In genomic region chr6:108065583-108065982, GRCm38 (mm10) we compare ENCODE assay signal across 8 mouse cellular contexts. TPM values are rescaled to one million over a fixed set of nuclear protein-coding genes. Genes with fewer than 3 reads are reported as not detected.
DNase-seq lines count a peak whose midpoint lies in the region; ATAC-seq lines count a peak whose summit lies in the region.

No protein-coding gene starts in this region.

- H3K9ac ChIP-seq in midbrain, embryonic 11.5 days (ENCODE audit: low read length) = peak overlapping the region; percentile 48; the same call in 1 of the 2 replicates

- peak; percentile 81 to 84 for DNase-seq in kidney, adult 8-10 months
- DNase-seq in kidney, adult 11 months = no peak
- DNase-seq in cerebellum, adult 9-11 months = peak; percentile 90
- peak; percentile 63 to 70 for DNase-seq in frontal cortex, postnatal 14 days (ENCODE audit: low spot score in 2 of 2)
- DNase-seq in limb, embryonic 10.5 days (ENCODE audit: low spot score) = peak; percentile 66
- no peak for DNase-seq in midbrain, embryonic 11.5 days (ENCODE audit: low spot score, missing footprints)
- DNase-seq in spleen, postnatal 4 days (ENCODE audit: low spot score in 2 of 2) = peak; percentile 72 to 82

- H3K4me3 ChIP-seq in limb, embryonic 10.5 days = peak overlapping the region; percentile 63
- H3K4me3 ChIP-seq in midbrain, embryonic 11.5 days (ENCODE audit: low read depth, low read length) = peak overlapping the region; percentile 43

- H3K4me2 ChIP-seq in midbrain, embryonic 11.5 days = peak overlapping the region; percentile 57

- ATAC-seq in inflammation-experienced regulatory T-cells, adult 6 months = peak; percentile 3
- no peak for ATAC-seq in midbrain, embryonic 11.5 days (ENCODE audit: low FRiP score)

- H3K4me1 ChIP-seq in limb, embryonic 10.5 days = no peaks in the 10 kb centered on the region
- H3K4me1 ChIP-seq in midbrain, embryonic 11.5 days (ENCODE audit: control insufficient read depth, insufficient read depth, low read length) = no peaks in the 10 kb centered on the region

- WGBS in limb, embryonic 10.5 days = 8% methylated on average over 6 of the region's 6 CpGs
- 12% methylated on average over 6 of the region's 6 CpGs for WGBS in midbrain, embryonic 11.5 days

- H3K9me3 ChIP-seq in limb, embryonic 10.5 days (replicated peaks) = no peaks in the 10 kb centered on the region
- H3K9me3 ChIP-seq in midbrain, embryonic 11.5 days (ENCODE audit: control insufficient read depth, low read length) = no peaks in the 10 kb centered on the region

- no peaks in the 10 kb centered on the region for H3K36me3 ChIP-seq in limb, embryonic 10.5 days
- no peaks in the 10 kb centered on the region for H3K36me3 ChIP-seq in midbrain, embryonic 11.5 days (ENCODE audit: control insufficient read depth, insufficient read depth, low read length)

- H3K27ac ChIP-seq in limb, embryonic 10.5 days = peak overlapping the region; percentile 91
- no peak overlapping the region; the same call in 1 of the 2 replicates for H3K27ac ChIP-seq in midbrain, embryonic 11.5 days (ENCODE audit: low read depth, low read length)

- H3K27me3 ChIP-seq in limb, embryonic 10.5 days (ENCODE audit: low read depth, poor library complexity, severe bottlenecking) = no peaks in the 10 kb centered on the region
- H3K27me3 ChIP-seq in midbrain, embryonic 11.5 days (ENCODE audit: control insufficient read depth, insufficient read depth, low read length) = no peaks in the 10 kb centered on the region

RNA-seq across cellular contexts. Expression of gene Setmar, which starts 0.7 kb away (rescaled TPM):
- polyA plus RNA-seq in inflammation-experienced regulatory T-cells, adult 6 months (2017; shearing (Covaris generic)) = 1 to 10 TPM; 1.5 to 1.9 (median 1.5) TPM
- 5.6 and 7.1 TPM in 2 replicates for polyA plus RNA-seq in limb, embryonic 10.5 days (2016; fragmentation: Nextera tagmentation; extraction: Ambion mirVana)
- polyA plus RNA-seq in midbrain, embryonic 11.5 days (2014; fragmentation: Nextera tagmentation; extraction: Ambion mirVana) = 9.1 and 9.8 TPM in 2 replicates

Comparison
In these comparisons a context has a peak if more than half of its experiments do, and no peak if none do; other contexts are left out.
1. DNase-seq: peak in kidney, adult 8-10 months (2 of 2), cerebellum, adult 9-11 months (single experiment), frontal cortex, postnatal 14 days (2 of 2), limb, embryonic 10.5 days (single experiment) and spleen, postnatal 4 days (2 of 2); none in kidney, adult 11 months (single experiment) and midbrain, embryonic 11.5 days (single experiment).